Comparison of ENCODE assay signal across 9 mouse cellular contexts in the genomic region with DNA sequence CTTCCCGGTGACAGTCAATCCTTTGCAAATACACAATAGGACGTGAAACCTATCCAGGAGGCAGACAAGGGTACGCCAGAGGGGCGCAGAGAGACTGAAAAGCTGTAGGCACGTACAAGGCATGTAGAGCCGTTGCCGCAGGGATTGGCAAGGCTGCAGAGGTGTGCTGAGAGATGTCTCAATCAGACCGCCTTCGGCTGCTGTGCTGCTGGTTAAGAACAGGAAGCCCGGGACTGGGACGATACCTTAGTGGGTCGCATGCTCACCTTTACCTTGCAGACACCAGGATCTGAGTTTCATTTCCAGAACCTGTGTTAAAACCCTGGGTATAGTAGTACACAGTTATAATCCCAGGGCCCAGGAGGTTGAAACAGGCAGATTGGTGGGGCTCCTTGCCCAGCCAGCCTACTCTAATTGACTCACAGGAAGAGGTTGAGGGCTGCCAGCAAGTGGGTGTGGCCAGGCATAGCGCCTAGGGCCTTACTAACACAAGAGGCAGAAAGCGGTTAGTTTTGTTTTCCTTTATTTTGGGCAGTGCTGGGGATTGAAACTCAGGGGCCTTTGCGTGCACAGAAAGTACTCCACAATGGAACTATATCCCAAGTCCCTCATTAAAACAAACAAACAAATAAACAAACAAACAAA. TPM values are rescaled to one million over a fixed set of nuclear protein-coding genes. Genes with fewer than 3 reads are reported as not detected.
A peak's percentile ranks its signal among the peaks of the same experiment; 100 is the strongest.
DNase-seq lines count a peak whose midpoint lies in the region; ATAC-seq and TF ChIP-seq lines count a peak whose summit lies in the region.
"Had no signal": no experiment of that assay in that cellular context is flagged by ENCODE, and none has a peak within 500 bp of the region (broad histone marks: within the 10 kb centered on the region; RNA-seq: fewer than 3 reads in every experiment).

No protein-coding gene starts in this region.

- H3K27ac ChIP-seq in forebrain, embryonic 15.5 days (replicated peaks), result no peak overlapping the region
- H3K27ac ChIP-seq in lung, embryonic 14.5 days (ENCODE audit: low read depth), result no peak overlapping the region

- H3K4me2 ChIP-seq in forebrain, embryonic 15.5 days (replicated peaks), result peak overlapping the region; percentile 80
- peak overlapping the region; percentile 100 for H3K4me2 ChIP-seq in lung, embryonic 14.5 days

- intact Hi-C loops in heart, postnatal 36 days (cut with DNase I), result no loop called here

- peaks cover 6% of the 10 kb centered on the region; the same call in 1 of the 2 replicates for H3K27me3 ChIP-seq in forebrain, embryonic 15.5 days
- H3K27me3 ChIP-seq in lung, embryonic 14.5 days (ENCODE audit: insufficient read depth, low read length), result no peaks in the 10 kb centered on the region

- 0 out of 2 replicates have a peak overlapping the region, but pooled peaks have one; percentile 45 for H3K9ac ChIP-seq in forebrain, embryonic 15.5 days (replicated peaks)
- H3K9ac ChIP-seq in lung, embryonic 14.5 days, result peak overlapping the region; percentile 59; the same call in 1 of the 2 replicates

- H3K9me3 ChIP-seq in forebrain, embryonic 15.5 days, result no peaks in the 10 kb centered on the region
- no peaks in the 10 kb centered on the region for H3K9me3 ChIP-seq in lung, embryonic 14.5 days (ENCODE audit: low read depth, low read length)

- no peak for TF ChIP-seq CTCF in lung, embryonic 14.5 days (IDR thresholded peaks at IDR 0.05; ENCODE audit: low read depth)

- ATAC-seq in forebrain, embryonic 15.5 days (replicated peaks), result peak; percentile 77
- ATAC-seq in lung, embryonic 14.5 days (ENCODE audit: insufficient read depth), result peak; percentile 67

- H3K4me1 ChIP-seq in forebrain, embryonic 15.5 days, result peaks cover 22% of the 10 kb centered on the region
- H3K4me1 ChIP-seq in lung, embryonic 14.5 days (ENCODE audit: insufficient read depth), result peaks cover 11% of the 10 kb centered on the region

- DNase-seq in CD8-positive naive resting alpha-beta T cell, adult 2 months (ENCODE audit: low read depth in 2 of 2, low spot score in 2 of 2), result peak; percentile 62 to 74
- DNase-seq in adrenal gland, postnatal 36 days, result peak; percentile 92 to 93
- DNase-seq in heart, postnatal 36 days, result peak; percentile 84 to 87
- peak; percentile 75 for DNase-seq in layer of hippocampus, adult 11-12 months (ENCODE audit: low spot score)
- peak; percentile 88 for DNase-seq in lung, embryonic 14.5 days
- DNase-seq in ovary, adult 18-20 months (ENCODE audit: low spot score), result peak; percentile 77
- peak; percentile 83 for DNase-seq in thymus, postnatal 0 days (ENCODE audit: low spot score)

- no peaks in the 10 kb centered on the region for H3K36me3 ChIP-seq in forebrain, embryonic 15.5 days
- H3K36me3 ChIP-seq in lung, embryonic 14.5 days (ENCODE audit: insufficient read depth), result no peaks in the 10 kb centered on the region

- 27% methylated on average over 15 of the region's 15 CpGs for WGBS in forebrain, embryonic 15.5 days
- WGBS in lung, embryonic 14.5 days, result 34% methylated on average over 15 of the region's 15 CpGs

- H3K4me3 ChIP-seq in forebrain, embryonic 15.5 days, result peak overlapping the region; percentile 36; the same call in 1 of the 2 replicates
- peak overlapping the region; percentile 58 for H3K4me3 ChIP-seq in lung, embryonic 14.5 days (ENCODE audit: low read depth, low read length)

RNA-seq across cellular contexts. Expression of a gene that starts 0.6 kb away (rescaled TPM):
- 100 to 1,000 TPM; 495 to 614 TPM for total RNA-seq in adrenal gland, postnatal 36 days (2021)
- 10.5 and 11.2 TPM in 2 replicates for polyA plus RNA-seq in forebrain, embryonic 15.5 days (2015; fragmentation: Nextera tagmentation; extraction: Ambion mirVana)
- total RNA-seq in heart, postnatal 36 days (2021), result 10 to 100 TPM; 60.2 to 68.3 TPM
- 76.9 and 83.9 TPM in 2 replicates for polyA plus RNA-seq in lung, embryonic 14.5 days (2014; fragmentation: Nextera tagmentation; extraction: Ambion mirVana)
- polyA plus RNA-seq in thymus, postnatal 0 days (2015; fragmentation: Nextera tagmentation; extraction: Ambion mirVana), result 295 and 320 TPM in 2 replicates

RNA-seq across cellular contexts. Expression of a gene that starts 0.8 kb away (rescaled TPM):
- 10 to 100 TPM; 35.2 to 39.4 TPM for total RNA-seq in adrenal gland, postnatal 36 days (2021)
- 36.0 and 38.8 TPM in 2 replicates for polyA plus RNA-seq in forebrain, embryonic 15.5 days (2015; fragmentation: Nextera tagmentation; extraction: Ambion mirVana)
- 10 to 100 TPM; 37.8 to 39.3 TPM for total RNA-seq in heart, postnatal 36 days (2021)
- 38.8 and 43.1 TPM in 2 replicates for polyA plus RNA-seq in lung, embryonic 14.5 days (2014; fragmentation: Nextera tagmentation; extraction: Ambion mirVana)
- 30.9 and 34.4 TPM in 2 replicates for polyA plus RNA-seq in thymus, postnatal 0 days (2015; fragmentation: Nextera tagmentation; extraction: Ambion mirVana)

RNA-seq across cellular contexts. Expression of a gene that starts 32.2 kb away (rescaled TPM):
- total RNA-seq in adrenal gland, postnatal 36 days (2021), result 10 to 100 TPM; 33.4 to 41.1 TPM
- polyA plus RNA-seq in forebrain, embryonic 15.5 days (2015; fragmentation: Nextera tagmentation; extraction: Ambion mirVana), result 45.0 and 47.2 TPM in 2 replicates
- total RNA-seq in heart, postnatal 36 days (2021), result 1 to 10 TPM; 5.6 to 6.5 TPM
- polyA plus RNA-seq in lung, embryonic 14.5 days (2014; fragmentation: Nextera tagmentation; extraction: Ambion mirVana), result 40.1 and 43.5 TPM in 2 replicates
- polyA plus RNA-seq in thymus, postnatal 0 days (2015; fragmentation: Nextera tagmentation; extraction: Ambion mirVana), result 39.1 and 39.2 TPM in 2 replicates

RNA-seq across cellular contexts. Expression of a gene that starts 36.1 kb away (rescaled TPM):
- total RNA-seq in adrenal gland, postnatal 36 days (2021), result 1 to 10 TPM; 4.1 to 4.8 TPM
- polyA plus RNA-seq in forebrain, embryonic 15.5 days (2015; fragmentation: Nextera tagmentation; extraction: Ambion mirVana), result 0.60 and 1.2 TPM in 2 replicates
- 10 to 100 TPM; 11.6 to 13.1 TPM for total RNA-seq in heart, postnatal 36 days (2021)
- polyA plus RNA-seq in lung, embryonic 14.5 days (2014; fragmentation: Nextera tagmentation; extraction: Ambion mirVana), result 12.1 and 14.2 TPM in 2 replicates
- polyA plus RNA-seq in thymus, postnatal 0 days (2015; fragmentation: Nextera tagmentation; extraction: Ambion mirVana), result 3.9 and 4.3 TPM in 2 replicates
- total RNA-seq: layer of hippocampus, postnatal 25 days had no signal

RNA-seq across cellular contexts. Expression of a gene that starts 52.1 kb away (rescaled TPM):
- total RNA-seq in adrenal gland, postnatal 36 days (2021), result 1 to 10 TPM; 7.6 to 7.7 TPM
- 101 and 103 TPM in 2 replicates for polyA plus RNA-seq in forebrain, embryonic 15.5 days (2015; fragmentation: Nextera tagmentation; extraction: Ambion mirVana)
- total RNA-seq in heart, postnatal 36 days (2021), result 10 to 100 TPM; 47.3 to 53.2 TPM
- polyA plus RNA-seq in lung, embryonic 14.5 days (2014; fragmentation: Nextera tagmentation; extraction: Ambion mirVana), result 13.8 and 15.1 TPM in 2 replicates
- 8.9 and 11.8 TPM in 2 replicates for polyA plus RNA-seq in thymus, postnatal 0 days (2015; fragmentation: Nextera tagmentation; extraction: Ambion mirVana)
